Mouse (Mus musculus) intestine, embryonic 14.5 days (tissue): ENCODE results near the gene Adh1. TPM values are rescaled to one million over a fixed set of nuclear protein-coding genes. Genes with fewer than 3 reads are reported as not detected.
A peak's percentile ranks its signal among the peaks of the same experiment; 100 is the strongest.

Source experiments
- ATAC-seq: fragments of 200-750 bp; cut with Nextera tagmentation; replicated peaks from 2 replicates; pipeline ENCODE4 v1.8.0; 2017; ENCODE audit warnings: low read depth, moderate number of reproducible peaks, moderate TSS enrichment, moderate library complexity; ENCODE audit not compliant: low FRiP score, low TSS enrichment
- DNase-seq: peaks from one replicate; pipeline ENCODE4 v3.0.0-alpha.2; 2018; ENCODE audit warnings: low spot score
- H3K27ac ChIP-seq: fragments of 300-500 bp; sonication (generic); 2 replicates; pipeline ENCODE4 v1.5.1; 2014; ENCODE audit warnings: low read depth, mild to moderate bottlenecking, control low read depth
- H3K27me3 ChIP-seq: fragments of 300-500 bp; sonication (generic); replicated peaks from 2 replicates; pipeline ENCODE4 v1.6.1; 2014; ENCODE audit warnings: low read length, control low read depth; ENCODE audit not compliant: control insufficient read depth, insufficient read depth
- H3K36me3 ChIP-seq: fragments of 300-500 bp; sonication (generic); 2 replicates; pipeline ENCODE4 v1.6.1; 2014; ENCODE audit warnings: low read length, control low read depth; ENCODE audit not compliant: control insufficient read depth, insufficient read depth
- H3K4me1 ChIP-seq: fragments of 300-500 bp; sonication (generic); replicated peaks from 2 replicates; pipeline ENCODE4 v1.6.1; 2014; ENCODE audit warnings: low read length, control low read depth, mixed read lengths; ENCODE audit not compliant: control insufficient read depth, insufficient read depth
- H3K4me2 ChIP-seq: fragments of 300-500 bp; sonication (generic); 2 replicates; pipeline ENCODE4 v1.6.1; 2014; ENCODE audit warnings: low read length
- H3K4me3 ChIP-seq: fragments of 300-500 bp; sonication (generic); 2 replicates; pipeline ENCODE4 v1.5.1; 2014; ENCODE audit warnings: low read depth, low read length, control low read depth, mixed read lengths
- H3K9ac ChIP-seq: fragments of 300-500 bp; sonication (generic); 2 replicates; pipeline ENCODE4 v1.6.1; 2014; ENCODE audit warnings: mild to moderate bottlenecking, low read length
- H3K9me3 ChIP-seq: fragments of 300-500 bp; sonication (generic); 2 replicates; pipeline ENCODE4 v1.6.1; 2016; ENCODE audit warnings: low read length, control low read depth; ENCODE audit not compliant: control insufficient read depth
- WGBS: fragments of 180-500 bp; shearing (Covaris S2); extraction: QIAGEN DNeasy Blood & Tissue Kit; methylation state at CpG from one replicate; pipeline ENCODE4 v1.1.7; 2014; 5-methylcytosine and 5-hydroxymethylcytosine counted together
- polyA plus RNA-seq: library from polyadenylated mRNA; unstranded; fragments of >200 nt; fragmentation: Nextera tagmentation; extraction: Ambion mirVana; gene quantifications from 2 replicates; pipeline ENCODE4 v1.2.1, GENCODE M21; 2014

The Adh1 gene
- polyA plus RNA-seq, 1 experiment from 2014 or later: 22.9 TPM

GRCm38 (mm10) chr3:138305486-138306289 is 44.9 kb downstream of the Adh1 start:
- Histone ChIP-seq H3K4me1 (0 out of 2 replicates have a peak, but pooled peaks cover 6% of the 10 kb centered on the region), H3K27ac (no peak overlapping the region), H3K27me3 (no peaks in the 10 kb centered on the region), H3K36me3 (no peaks in the 10 kb centered on the region), H3K9ac (no peak overlapping the region), H3K9me3 (no peaks in the 10 kb centered on the region), H3K4me2 (no peak overlapping the region), H3K4me3 (no peak overlapping the region)
- ATAC-seq: peak; percentile 41
- WGBS: 44% methylated on average over 10 of the region's 10 CpGs
- DNase-seq: peak; percentile 55

GRCm38 (mm10) chr3:138306290-138306683 is 45.5 kb downstream of the Adh1 start:
- no peaks in the 10 kb centered on the region for H3K9me3 ChIP-seq
- DNase-seq: peak; percentile 55
- H3K9ac ChIP-seq: no peak overlapping the region
- 7% methylated on average over 8 of the region's 8 CpGs for WGBS
- H3K4me2 ChIP-seq: peak overlapping the region; percentile 26
- no peak overlapping the region for H3K4me3 ChIP-seq
- H3K27me3 ChIP-seq: no peaks in the 10 kb centered on the region
- H3K36me3 ChIP-seq: no peaks in the 10 kb centered on the region
- no peak overlapping the region; the same call in 1 of the 2 replicates for H3K27ac ChIP-seq
- peak; percentile 55; the same call in 1 of the 2 replicates for ATAC-seq
- H3K4me1 ChIP-seq: 0 out of 2 replicates have a peak, but pooled peaks cover 6% of the 10 kb centered on the region

- no peak for DNase-seq
- Histone ChIP-seq H3K36me3 (no peaks in the 10 kb centered on the region), H3K4me2 (no peak overlapping the region), H3K9ac (no peak overlapping the region), H3K4me1 (0 out of 2 replicates have a peak, but pooled peaks cover 6% of the 10 kb centered on the region), H3K27me3 (no peaks in the 10 kb centered on the region), H3K9me3 (no peaks in the 10 kb centered on the region), H3K4me3 (no peak overlapping the region), H3K27ac (no peak overlapping the region)
- ATAC-seq: no peak
- 81% methylated on average over 8 of the region's 8 CpGs for WGBS
These were observed 49.1 kb downstream of the Adh1 start for GRCm38 (mm10) chr3:138309910-138310309.

- ATAC-seq (no peak), DNase-seq (no peak)
- WGBS: 87% methylated on average over 6 of the region's 6 CpGs
- Histone ChIP-seq H3K9me3 (no peaks in the 10 kb centered on the region), H3K36me3 (no peaks in the 10 kb centered on the region), H3K4me1 (no peaks in the 10 kb centered on the region), H3K27ac (no peak overlapping the region), H3K4me2 (no peak overlapping the region), H3K27me3 (no peaks in the 10 kb centered on the region), H3K4me3 (no peak overlapping the region), H3K9ac (no peak overlapping the region)
These were observed 50.2 kb downstream of the Adh1 start for GRCm38 (mm10) chr3:138311015-138311414.

- Histone ChIP-seq H3K4me2 (no peak within 1 kb of the TSS), H3K4me3 (no peak within 1 kb of the TSS), H3K27me3 (no peaks in the 10 kb centered on the region), H3K9me3 (no peaks in the 10 kb centered on the region), H3K9ac (no peak within 1 kb of the TSS), H3K4me1 (no peaks in the 10 kb centered on the region), H3K27ac (no peak within 1 kb of the TSS), H3K36me3 (no peaks in the 10 kb centered on the region)
- WGBS: 89% methylated on average over 5 of the region's 5 CpGs
- DNase-seq (no peak), ATAC-seq (no peak)
These were observed 52.2 kb downstream of the Adh1 start, which contains the start of gene Adh6a for GRCm38 (mm10) chr3:138312965-138313364. Adh6a (plus strand) TSS chr3:138313286.

GRCm38 (mm10) chr3:138316908-138317472 is 56.2 kb downstream of the Adh1 start:
- WGBS: 86% methylated on average over 2 of the region's 2 CpGs
- H3K27ac ChIP-seq: no peak overlapping the region
- H3K4me2 ChIP-seq: no peak overlapping the region
- no peaks in the 10 kb centered on the region for H3K36me3 ChIP-seq
- DNase-seq: no peak
- no peak overlapping the region for H3K4me3 ChIP-seq
- no peaks in the 10 kb centered on the region for H3K9me3 ChIP-seq
- H3K4me1 ChIP-seq: no peaks in the 10 kb centered on the region
- H3K27me3 ChIP-seq: no peaks in the 10 kb centered on the region
- H3K9ac ChIP-seq: no peak overlapping the region
- no peak for ATAC-seq

- no peak overlapping the region for H3K4me3 ChIP-seq
- ATAC-seq: no peak
- no peak overlapping the region for H3K27ac ChIP-seq
- no peak overlapping the region for H3K9ac ChIP-seq
- DNase-seq: no peak
- H3K4me1 ChIP-seq: no peaks in the 10 kb centered on the region
- no peak overlapping the region for H3K4me2 ChIP-seq
- H3K36me3 ChIP-seq: no peaks in the 10 kb centered on the region
- WGBS: 93% methylated on average over 17 of the region's 17 CpGs
- H3K27me3 ChIP-seq: no peaks in the 10 kb centered on the region
- H3K9me3 ChIP-seq: peaks cover 4% of the 10 kb centered on the region; the same call in 1 of the 2 replicates
These were observed 64.2 kb downstream of the Adh1 start for GRCm38 (mm10) chr3:138325001-138325400.

- WGBS: 86% methylated on average over 6 of the region's 6 CpGs
- DNase-seq (no peak), ATAC-seq (no peak)
- Histone ChIP-seq H3K36me3 (no peaks in the 10 kb centered on the region), H3K4me3 (no peak overlapping the region), H3K4me1 (no peaks in the 10 kb centered on the region), H3K27ac (no peak overlapping the region), H3K27me3 (no peaks in the 10 kb centered on the region), H3K9me3 (peaks cover 4% of the 10 kb centered on the region; the same call in 1 of the 2 replicates), H3K4me2 (no peak overlapping the region), H3K9ac (no peak overlapping the region)
These were observed 64.7 kb downstream of the Adh1 start for GRCm38 (mm10) chr3:138325466-138325865.
